Mouse (Mus musculus): ENCODE data around the gene Foxa2. TPM values are rescaled to one million over a fixed set of nuclear protein-coding genes. Genes with fewer than 3 reads are reported as not detected.
A peak's percentile ranks its signal among the peaks of the same experiment; 100 is the strongest.

Foxa2 gene
- polyA plus RNA-seq, 1 experiment from 2014 or later: not detected

DNA sequence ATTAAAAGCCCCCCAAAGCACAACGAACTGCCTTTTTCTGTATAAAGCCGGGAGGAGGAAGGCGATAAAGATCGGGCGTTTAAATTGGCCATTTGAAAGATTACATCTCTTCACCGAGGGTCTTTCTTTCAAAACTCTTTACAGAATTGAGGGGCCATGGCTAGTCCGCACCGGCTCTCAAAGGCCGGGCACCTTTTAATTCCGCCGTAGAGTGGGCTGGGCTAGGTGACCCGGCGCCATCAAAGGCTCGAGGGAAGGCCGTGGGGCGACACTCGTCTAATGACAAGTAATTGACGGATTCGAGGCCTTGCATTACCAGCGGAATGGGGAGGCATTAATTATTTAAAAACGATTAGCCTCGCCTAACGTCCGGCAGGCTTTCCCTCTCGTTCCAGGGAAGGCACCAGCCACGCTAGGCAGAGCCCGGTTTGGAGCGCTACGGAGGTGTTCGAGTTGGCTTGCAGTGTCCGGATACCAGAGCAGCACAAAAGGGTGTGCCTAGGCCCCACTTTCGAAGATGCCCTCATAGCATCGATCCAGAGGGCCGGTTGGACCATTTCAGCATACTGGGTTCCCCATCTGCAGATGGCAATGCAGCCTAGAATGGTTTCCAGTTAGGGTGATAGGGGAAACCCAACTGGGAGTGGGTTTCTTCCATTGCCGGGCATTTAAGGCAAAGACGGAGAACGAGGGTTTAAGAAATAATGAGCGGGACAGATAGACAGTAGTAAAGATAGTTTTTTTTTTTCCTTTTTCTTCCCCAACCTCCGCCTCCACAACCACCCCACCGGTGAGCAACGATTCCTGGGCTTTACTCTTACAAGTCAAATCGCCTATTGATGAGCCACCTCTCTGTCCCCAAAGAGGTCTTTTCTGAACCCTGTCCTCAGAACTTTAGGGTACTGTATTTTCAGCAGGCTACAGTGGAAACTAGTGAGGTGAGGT lies 8.1 kb downstream of the Foxa2 start:
- Histone ChIP-seq H3K9ac (replicated peaks) (no peak overlapping the region), H3K9me3 (no peaks in the 10 kb centered on the region), H3K4me3 (replicated peaks) (no peak overlapping the region), H3K36me3 (no peaks in the 10 kb centered on the region), H3K27ac (no peak overlapping the region), H3K4me2 (no peak overlapping the region), H3K27me3 (peaks cover 99% of the 10 kb centered on the region), H3K4me1 (replicated peaks) (0 out of 2 replicates have a peak, but pooled peaks cover 6% of the 10 kb centered on the region)
- ATAC-seq (ENCODE audit: insufficient number of reproducible peaks, insufficient read depth, low FRiP score, low TSS enrichment, low read depth): no peak
- WGBS: 1% methylated on average over 42 of the region's 42 CpGs

DNA sequence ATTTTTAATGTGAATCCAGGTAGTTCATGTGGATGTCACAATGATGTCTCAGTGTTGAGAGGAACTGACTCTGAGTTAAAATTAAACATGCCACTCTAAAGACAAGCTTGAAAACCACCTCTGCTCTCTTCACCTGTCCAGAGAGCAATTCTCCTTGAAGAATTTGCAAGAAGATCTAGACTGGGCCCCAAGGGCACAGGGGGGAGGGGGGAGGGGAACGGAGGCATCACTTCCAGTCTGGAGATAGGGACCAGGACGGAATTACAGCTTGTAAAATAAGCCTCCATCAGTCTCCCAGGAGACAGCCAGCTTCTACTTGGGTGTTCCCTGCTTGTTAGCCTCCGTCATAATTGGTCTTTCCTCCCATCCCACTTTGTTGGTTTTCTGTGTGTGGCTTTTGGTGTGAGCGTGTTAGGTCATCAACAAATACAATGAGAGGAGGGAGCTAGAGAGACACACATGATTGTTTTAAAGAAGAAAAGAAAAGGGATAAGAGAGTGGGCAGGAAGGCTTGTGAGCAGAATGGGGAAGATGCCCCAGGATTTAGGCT lies 10.1 kb downstream of the Foxa2 start:
- Histone ChIP-seq H3K4me3 (replicated peaks) (no peak overlapping the region), H3K4me1 (replicated peaks) (0 out of 2 replicates have a peak, but pooled peaks cover 6% of the 10 kb centered on the region), H3K27me3 (peaks cover 93% of the 10 kb centered on the region), H3K4me2 (no peak overlapping the region), H3K36me3 (no peaks in the 10 kb centered on the region), H3K9me3 (no peaks in the 10 kb centered on the region), H3K27ac (no peak overlapping the region), H3K9ac (replicated peaks) (no peak overlapping the region)
- no peak for ATAC-seq (ENCODE audit: insufficient number of reproducible peaks, insufficient read depth, low FRiP score, low TSS enrichment, low read depth)
- 4% methylated on average over 4 of the region's 4 CpGs for WGBS

DNA sequence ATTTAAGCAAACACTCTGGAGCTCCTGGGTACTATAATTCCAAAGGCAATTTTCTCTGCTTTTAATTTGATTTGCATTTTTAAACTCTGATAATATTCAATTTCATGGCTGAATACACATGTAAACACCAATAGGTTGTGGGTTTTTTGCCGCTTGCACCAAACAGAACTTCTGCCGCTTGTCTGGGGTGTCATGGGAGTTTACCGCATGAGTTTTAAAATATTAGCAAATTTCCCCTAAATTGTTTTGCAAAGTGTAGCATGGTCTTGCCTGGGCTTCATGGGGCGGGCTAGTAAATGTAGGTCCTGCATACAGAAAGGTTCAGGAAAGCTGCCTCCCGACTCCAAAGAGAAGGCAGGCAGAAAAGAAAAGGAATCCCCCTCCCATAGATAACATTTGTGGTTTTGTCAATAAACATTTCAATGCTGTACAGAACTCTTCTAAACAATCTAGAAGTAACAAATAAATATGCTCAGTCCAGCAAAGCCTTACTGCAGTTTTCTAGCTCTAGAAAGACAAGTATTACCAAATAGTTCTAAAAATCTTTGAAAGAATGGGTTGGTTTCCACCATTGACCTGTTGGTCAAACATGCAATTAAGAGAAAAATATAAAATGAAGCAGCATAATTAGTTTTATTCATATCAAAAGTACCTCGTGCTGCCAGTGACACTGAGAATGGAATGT lies 15.6 kb downstream of the Foxa2 start:
- no peaks in the 10 kb centered on the region for H3K36me3 ChIP-seq
- no peaks in the 10 kb centered on the region for H3K9me3 ChIP-seq
- no peak overlapping the region for H3K9ac ChIP-seq (replicated peaks)
- H3K4me3 ChIP-seq (replicated peaks): no peak overlapping the region
- peaks cover 88% of the 10 kb centered on the region for H3K27me3 ChIP-seq
- H3K27ac ChIP-seq: no peak overlapping the region
- H3K4me1 ChIP-seq (replicated peaks): no peaks in the 10 kb centered on the region
- ATAC-seq (ENCODE audit: insufficient number of reproducible peaks, insufficient read depth, low FRiP score, low TSS enrichment, low read depth): no peak
- 4% methylated on average over 6 of the region's 6 CpGs for WGBS
- no peak overlapping the region for H3K4me2 ChIP-seq

DNA sequence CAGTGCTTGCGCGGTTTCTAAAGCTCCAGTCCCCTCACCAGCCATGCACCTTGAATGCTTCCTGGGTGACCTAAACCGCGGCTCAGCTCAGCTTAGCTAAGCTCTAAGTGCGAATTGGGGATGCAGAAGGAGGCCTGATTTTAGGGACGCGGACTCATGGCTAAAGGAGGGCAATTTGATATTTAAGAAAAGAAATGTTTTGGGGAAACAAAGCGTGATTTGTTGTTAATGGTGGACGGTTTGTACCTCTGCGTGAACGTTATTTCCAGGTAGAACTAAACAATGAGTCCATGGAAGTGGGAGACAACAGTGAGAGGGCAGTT lies 16.2 kb downstream of the Foxa2 start:
- H3K9me3 ChIP-seq: no peaks in the 10 kb centered on the region
- H3K27me3 ChIP-seq: peaks cover 86% of the 10 kb centered on the region
- no peak for ATAC-seq (ENCODE audit: insufficient number of reproducible peaks, insufficient read depth, low FRiP score, low TSS enrichment, low read depth)
- H3K9ac ChIP-seq (replicated peaks): no peak overlapping the region
- no peaks in the 10 kb centered on the region for H3K4me1 ChIP-seq (replicated peaks)
- no peak overlapping the region for H3K4me2 ChIP-seq
- no peaks in the 10 kb centered on the region for H3K36me3 ChIP-seq
- 2% methylated on average over 11 of the region's 11 CpGs for WGBS
- H3K4me3 ChIP-seq (replicated peaks): no peak overlapping the region
- no peak overlapping the region for H3K27ac ChIP-seq

DNA sequence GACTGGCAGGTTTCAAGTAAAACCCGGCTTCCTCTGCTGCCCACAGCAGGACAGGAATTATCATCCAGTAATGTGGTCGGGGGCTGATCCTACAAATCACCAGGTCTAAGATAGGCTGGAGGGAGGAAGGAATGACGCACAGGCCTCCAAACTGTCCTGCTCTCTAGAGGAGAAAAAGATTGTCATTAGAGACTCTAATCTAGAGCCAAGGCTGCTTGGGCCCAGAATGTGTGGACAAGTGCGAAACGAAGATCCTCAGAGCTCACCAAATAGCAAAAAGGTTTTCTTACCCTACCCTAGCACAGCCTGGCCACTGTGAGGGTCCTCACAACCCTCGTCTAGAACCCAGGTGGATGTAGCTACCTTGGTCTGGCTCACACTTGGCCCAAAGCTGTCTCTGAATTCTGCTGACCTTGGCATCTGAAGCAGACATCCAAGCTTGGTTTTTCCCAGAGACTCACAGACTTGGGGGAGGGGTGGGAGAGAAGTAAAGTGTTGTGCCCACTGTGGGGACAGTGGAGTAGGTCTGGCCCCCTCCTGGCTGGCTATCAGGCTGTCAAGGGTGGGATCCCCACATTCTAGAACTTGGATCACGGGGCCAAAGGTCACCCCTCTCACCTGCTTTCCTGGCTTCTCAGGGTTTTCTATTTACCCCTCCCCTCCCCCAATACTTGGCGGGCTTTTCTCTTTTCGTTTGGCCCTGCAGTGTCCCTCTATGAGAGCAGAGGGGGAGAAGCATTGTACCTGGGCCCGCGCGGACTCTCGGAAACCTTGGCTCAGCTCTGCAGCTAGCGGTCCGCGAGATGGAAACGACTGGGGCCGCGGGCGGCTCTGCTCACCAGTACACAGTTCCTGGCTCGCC lies 16.8 kb downstream of the Foxa2 start:
- Histone ChIP-seq H3K9ac (replicated peaks) (no peak overlapping the region), H3K9me3 (no peaks in the 10 kb centered on the region), H3K27ac (no peak overlapping the region), H3K4me1 (replicated peaks) (no peaks in the 10 kb centered on the region), H3K27me3 (peaks cover 86% of the 10 kb centered on the region), H3K4me2 (no peak overlapping the region), H3K36me3 (no peaks in the 10 kb centered on the region), H3K4me3 (replicated peaks) (no peak overlapping the region)
- 1% methylated on average over 21 of the region's 21 CpGs for WGBS
- ATAC-seq (ENCODE audit: insufficient number of reproducible peaks, insufficient read depth, low FRiP score, low TSS enrichment, low read depth): peak; percentile 62; the same call in 1 of the 2 replicates

DNA sequence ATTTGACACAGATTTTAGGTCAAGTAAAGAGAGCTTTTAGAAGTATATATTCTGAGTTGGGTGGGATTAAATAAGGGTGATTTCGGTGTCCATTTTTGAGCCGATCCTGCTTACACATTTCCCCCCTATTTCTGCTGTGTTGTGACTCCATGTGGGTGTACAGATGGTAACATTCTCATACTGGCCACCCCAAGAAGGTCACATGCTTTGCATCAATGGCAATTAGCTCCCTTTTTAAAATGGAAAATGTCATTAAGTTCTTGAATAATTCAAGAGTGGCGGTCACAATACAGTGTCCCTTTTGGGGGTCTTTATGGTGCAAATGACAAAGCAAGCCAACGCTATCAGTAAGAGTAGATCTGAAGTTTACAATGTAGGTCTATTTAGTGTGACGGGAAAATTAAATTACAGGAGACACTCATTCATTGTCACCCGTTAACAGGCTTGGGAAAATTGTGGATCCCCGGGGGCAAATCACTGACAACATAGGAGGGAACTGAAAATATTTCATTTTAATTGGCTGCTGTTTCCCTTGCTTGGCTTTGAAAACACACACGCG lies 17.6 kb downstream of the Foxa2 start:
- WGBS: 11% methylated on average over 9 of the region's 9 CpGs
- no peak for ATAC-seq (ENCODE audit: insufficient number of reproducible peaks, insufficient read depth, low FRiP score, low TSS enrichment, low read depth)

DNA sequence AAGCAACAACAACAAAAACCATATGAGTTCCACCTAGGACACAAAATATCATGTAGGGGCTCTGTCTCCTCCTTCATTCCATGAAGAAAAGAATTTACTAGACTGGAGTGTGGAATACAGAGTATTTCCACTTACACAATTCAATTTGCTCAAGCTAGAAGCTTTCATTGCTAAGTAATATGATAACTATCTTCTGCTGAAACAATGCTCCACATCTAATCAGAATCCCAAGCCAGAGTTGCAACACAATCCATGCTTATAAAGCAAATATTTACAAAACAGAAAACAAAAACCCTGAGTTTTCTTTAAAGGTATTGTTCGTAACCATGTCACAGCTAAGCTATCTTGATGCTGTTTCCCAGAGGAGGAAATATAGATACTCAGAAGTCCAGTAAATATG lies 20.4 kb downstream of the Foxa2 start:
- H3K9ac ChIP-seq (replicated peaks): no peak overlapping the region
- peaks cover 90% of the 10 kb centered on the region for H3K27me3 ChIP-seq
- no peak overlapping the region for H3K27ac ChIP-seq
- no peaks in the 10 kb centered on the region for H3K36me3 ChIP-seq
- no peak for ATAC-seq (ENCODE audit: insufficient number of reproducible peaks, insufficient read depth, low FRiP score, low TSS enrichment, low read depth)
- no peak overlapping the region for H3K4me2 ChIP-seq
- H3K4me3 ChIP-seq (replicated peaks): no peak overlapping the region
- 83% methylated on average over 1 of the region's 1 CpGs for WGBS
- H3K4me1 ChIP-seq (replicated peaks): no peaks in the 10 kb centered on the region
- no peaks in the 10 kb centered on the region for H3K9me3 ChIP-seq

More for the DNA sequence above, 17.6 kb downstream of the Foxa2 start:
- Histone ChIP-seq H3K4me1 (replicated peaks) (no peaks in the 10 kb centered on the region), H3K4me3 (replicated peaks) (no peak overlapping the region), H3K4me2 (no peak overlapping the region), H3K36me3 (no peaks in the 10 kb centered on the region), H3K27me3 (peaks cover 86% of the 10 kb centered on the region), H3K9ac (replicated peaks) (no peak overlapping the region), H3K27ac (no peak overlapping the region), H3K9me3 (no peaks in the 10 kb centered on the region)

DNA sequence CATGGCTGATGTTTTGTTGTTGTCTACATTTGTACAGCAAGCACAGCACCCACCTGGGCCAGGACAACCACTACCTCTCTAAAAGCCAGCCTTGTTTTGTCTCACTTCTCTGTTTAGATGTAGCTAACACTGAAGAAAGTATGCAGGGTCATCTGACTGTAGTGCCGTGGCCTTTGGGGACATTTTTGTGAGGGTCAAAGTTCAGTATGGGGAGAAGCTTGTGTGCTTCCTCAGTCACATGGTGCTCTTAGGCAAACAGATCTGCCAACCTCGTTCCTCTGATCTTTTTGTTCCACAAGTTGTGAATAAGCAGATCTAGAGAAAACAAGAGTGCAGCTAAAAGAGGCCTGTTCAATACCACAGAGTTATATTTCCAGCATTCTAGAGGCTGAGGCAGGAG lies 21.3 kb downstream of the Foxa2 start:
- H3K27ac ChIP-seq: no peak overlapping the region
- H3K4me1 ChIP-seq (replicated peaks): no peaks in the 10 kb centered on the region
- H3K9ac ChIP-seq (replicated peaks): no peak overlapping the region
- H3K4me3 ChIP-seq (replicated peaks): no peak overlapping the region
- no peaks in the 10 kb centered on the region for H3K36me3 ChIP-seq
- 37% methylated on average over 2 of the region's 2 CpGs for WGBS
- ATAC-seq (ENCODE audit: insufficient number of reproducible peaks, insufficient read depth, low FRiP score, low TSS enrichment, low read depth): no peak
- no peaks in the 10 kb centered on the region for H3K9me3 ChIP-seq
- no peak overlapping the region for H3K4me2 ChIP-seq
- peaks cover 87% of the 10 kb centered on the region for H3K27me3 ChIP-seq

DNA sequence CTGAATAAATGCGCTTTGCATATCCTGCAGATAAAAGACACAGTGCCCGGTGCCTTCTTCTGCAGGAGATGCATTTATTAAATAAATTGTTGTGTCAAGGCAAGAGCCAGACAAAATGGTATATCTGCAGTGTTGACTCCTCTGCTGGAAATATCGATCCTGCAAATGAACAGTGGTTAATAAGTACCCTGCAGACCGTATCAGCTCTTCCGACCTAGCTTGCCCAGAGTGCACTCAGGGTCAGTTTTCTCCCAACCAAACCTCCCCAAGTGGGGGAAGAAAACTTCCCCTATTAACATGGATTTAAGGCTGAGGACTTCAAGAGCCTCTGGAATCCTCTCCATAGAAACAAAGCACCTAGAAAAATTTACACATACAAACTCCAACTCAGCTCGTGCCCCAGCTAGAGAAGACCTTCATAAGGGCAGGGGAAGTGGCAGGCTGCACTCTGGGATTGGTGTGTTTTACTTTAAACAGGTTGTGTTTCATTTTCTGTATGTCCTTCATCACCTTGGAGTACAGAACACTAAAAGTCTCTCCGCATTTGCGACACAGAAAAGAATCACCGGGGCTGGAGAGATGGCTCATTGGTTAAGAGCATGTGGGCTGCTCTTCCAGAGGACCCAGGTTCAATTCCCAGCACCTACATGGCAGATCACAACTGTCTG lies 22.4 kb downstream of the Foxa2 start:
- Histone ChIP-seq H3K4me3 (replicated peaks) (no peak overlapping the region), H3K27me3 (peaks cover 80% of the 10 kb centered on the region), H3K9ac (replicated peaks) (no peak overlapping the region), H3K9me3 (no peaks in the 10 kb centered on the region), H3K36me3 (no peaks in the 10 kb centered on the region), H3K4me1 (replicated peaks) (no peaks in the 10 kb centered on the region), H3K27ac (no peak overlapping the region), H3K4me2 (no peak overlapping the region)
- no peak for ATAC-seq (ENCODE audit: insufficient number of reproducible peaks, insufficient read depth, low FRiP score, low TSS enrichment, low read depth)
- 72% methylated on average over 9 of the region's 9 CpGs for WGBS

DNA sequence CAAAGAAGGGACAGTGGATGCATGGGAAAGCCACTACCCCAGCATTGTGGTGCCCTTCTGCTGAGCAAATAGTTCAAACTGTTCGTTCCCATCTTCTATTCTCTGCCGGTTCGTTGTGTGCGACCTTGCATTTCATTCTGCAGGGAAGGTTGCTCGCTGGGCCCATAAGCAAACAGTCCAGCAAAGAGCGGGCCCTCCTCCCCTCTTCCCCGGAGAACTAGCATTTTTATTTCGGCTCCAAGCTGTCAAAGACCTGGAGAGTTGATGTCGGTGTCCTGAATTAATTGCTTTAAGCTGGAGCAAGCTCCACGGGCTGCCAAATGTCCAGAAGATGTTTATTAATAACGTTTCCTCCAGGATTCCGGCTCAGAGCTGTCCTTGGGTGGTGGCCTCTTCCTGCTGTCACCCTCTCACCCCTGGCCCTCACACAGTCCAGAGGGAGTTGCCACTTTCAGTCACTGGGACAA lies 23.4 kb downstream of the Foxa2 start:
- H3K27me3 ChIP-seq: peaks cover 80% of the 10 kb centered on the region
- 10% methylated on average over 12 of the region's 12 CpGs for WGBS

More for the DNA sequence above, 23.4 kb downstream of the Foxa2 start:
- H3K9ac ChIP-seq (replicated peaks): no peak overlapping the region
- H3K4me2 ChIP-seq: no peak overlapping the region
- H3K27ac ChIP-seq: no peak overlapping the region
- no peaks in the 10 kb centered on the region for H3K4me1 ChIP-seq (replicated peaks)
- no peaks in the 10 kb centered on the region for H3K36me3 ChIP-seq
- no peaks in the 10 kb centered on the region for H3K9me3 ChIP-seq
- no peak overlapping the region for H3K4me3 ChIP-seq (replicated peaks)
- no peak for ATAC-seq (ENCODE audit: insufficient number of reproducible peaks, insufficient read depth, low FRiP score, low TSS enrichment, low read depth)
